Mouse (Mus musculus) forebrain, embryonic 10.5 days (tissue): ENCODE data around the gene Abcg4. TPM values are rescaled to one million over a fixed set of nuclear protein-coding genes. Genes with fewer than 3 reads are reported as not detected.
A peak's percentile ranks its signal among the peaks of the same experiment; 100 is the strongest.

Source experiments
- DNase-seq: peaks from one replicate; pipeline ENCODE4 v3.0.0-alpha.2; 2017; ENCODE audit warnings: low spot score; ENCODE audit errors: extremely low spot score
- H3K27ac ChIP-seq: fragments of 300-500 bp; sonication (generic); 2 replicates; pipeline ENCODE4 v1.5.1; 2016; ENCODE audit warnings: mild to moderate bottlenecking
- H3K27me3 ChIP-seq: fragments of 300-500 bp; sonication (generic); 2 replicates; pipeline ENCODE4 v1.6.1; 2016; ENCODE audit warnings: mild to moderate bottlenecking; ENCODE audit not compliant: poor library complexity, severe bottlenecking
- H3K36me3 ChIP-seq: fragments of 300-500 bp; sonication (generic); replicated peaks from 2 replicates; pipeline ENCODE4 v1.6.1; 2016; ENCODE audit warnings: mild to moderate bottlenecking, moderate library complexity
- H3K4me1 ChIP-seq: fragments of 300-500 bp; sonication (generic); 2 replicates; pipeline ENCODE4 v1.6.1; 2016
- H3K4me3 ChIP-seq: fragments of 300-500 bp; sonication (generic); 2 replicates; pipeline ENCODE4 v1.5.1; 2016; ENCODE audit warnings: mild to moderate bottlenecking, moderate library complexity
- H3K9me3 ChIP-seq: fragments of 300-500 bp; sonication (generic); 2 replicates; pipeline ENCODE4 v1.6.1; 2016; ENCODE audit warnings: mild to moderate bottlenecking, moderate library complexity
- WGBS: fragments of 180-500 bp; shearing (Covaris S2); methylation state at CpG from one replicate; pipeline ENCODE4 v1.1.7; 2016; 5-methylcytosine and 5-hydroxymethylcytosine counted together
- microRNA-seq: library from miRNA; unstranded; fragments of <30 nt; microRNA quantifications from one replicate; pipeline ENCODE4, GENCODE M21; 2017
- polyA plus RNA-seq: library from polyadenylated mRNA; unstranded; fragments of >200 nt; fragmentation: Nextera tagmentation; extraction: Ambion mirVana; gene quantifications from 2 replicates; pipeline ENCODE4 v1.2.1, GENCODE M21; 2016

Gene Abcg4
- polyA plus RNA-seq, 1 experiment from 2014 or later, result 5.3 TPM

DNA sequence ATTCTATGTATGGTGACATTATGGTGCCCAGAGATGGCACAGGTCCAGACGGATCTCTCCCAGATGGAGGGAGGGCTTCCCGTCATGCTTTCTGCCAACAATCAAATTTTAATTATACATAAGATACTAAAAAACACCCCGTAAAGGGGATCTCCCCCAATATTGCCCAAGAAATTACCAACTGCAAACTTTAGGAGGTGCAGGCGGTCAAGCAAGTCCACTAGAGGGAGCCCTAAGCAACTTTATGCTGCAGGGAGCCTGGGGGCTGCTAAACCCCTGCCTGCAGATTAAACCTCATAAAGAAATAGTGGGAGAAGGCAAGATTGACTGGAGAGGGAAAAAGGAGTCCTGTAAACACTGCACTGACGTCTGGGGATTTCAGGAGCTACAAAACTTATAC lies 49.0 kb downstream of the Abcg4 start:
- WGBS, result 14% methylated on average over 5 of the region's 5 CpGs
- Histone ChIP-seq H3K4me3 (no peak overlapping the region), H3K4me1 (peaks cover 15% of the 10 kb centered on the region), H3K9me3 (no peaks in the 10 kb centered on the region), H3K27me3 (no peaks in the 10 kb centered on the region), H3K36me3 (no peaks in the 10 kb centered on the region), H3K27ac (no peak overlapping the region)
- peak; percentile 63 for DNase-seq

- Histone ChIP-seq H3K27me3 (no peaks in the 10 kb centered on the region), H3K27ac (no peak overlapping the region), H3K4me1 (peaks cover 16% of the 10 kb centered on the region), H3K9me3 (no peaks in the 10 kb centered on the region), H3K36me3 (no peaks in the 10 kb centered on the region), H3K4me3 (no peak overlapping the region)
- 80% methylated on average over 17 of the region's 17 CpGs for WGBS
- no peak for DNase-seq
Observed at GRCm38 (mm10) chr9:44238501-44239190, 49.8 kb downstream of the Abcg4 start.

DNA sequence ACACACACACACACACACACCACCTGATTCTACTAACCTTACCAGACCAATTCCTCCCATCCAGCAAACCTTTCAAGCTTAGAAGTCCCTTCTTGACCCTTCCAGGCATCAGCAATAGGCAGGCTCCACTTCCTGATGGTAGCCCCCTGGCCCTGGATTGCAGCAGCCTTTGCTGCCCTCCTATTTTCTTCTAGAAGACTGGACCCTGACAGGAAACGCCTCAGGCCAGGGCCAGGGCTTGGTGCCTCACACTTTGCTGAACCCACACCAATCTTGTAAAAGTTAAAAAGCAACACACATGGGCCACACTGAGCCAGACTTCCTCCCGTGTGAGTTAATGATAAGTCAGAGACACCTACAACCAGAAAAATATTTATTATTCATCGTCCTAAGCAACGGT lies 51.3 kb downstream of the Abcg4 start:
- DNase-seq, result no peak
- Histone ChIP-seq H3K4me3 (no peak overlapping the region), H3K4me1 (peaks cover 24% of the 10 kb centered on the region), H3K27me3 (no peaks in the 10 kb centered on the region), H3K9me3 (no peaks in the 10 kb centered on the region), H3K27ac (no peak overlapping the region), H3K36me3 (no peaks in the 10 kb centered on the region)
- 79% methylated on average over 4 of the region's 4 CpGs for WGBS

DNA sequence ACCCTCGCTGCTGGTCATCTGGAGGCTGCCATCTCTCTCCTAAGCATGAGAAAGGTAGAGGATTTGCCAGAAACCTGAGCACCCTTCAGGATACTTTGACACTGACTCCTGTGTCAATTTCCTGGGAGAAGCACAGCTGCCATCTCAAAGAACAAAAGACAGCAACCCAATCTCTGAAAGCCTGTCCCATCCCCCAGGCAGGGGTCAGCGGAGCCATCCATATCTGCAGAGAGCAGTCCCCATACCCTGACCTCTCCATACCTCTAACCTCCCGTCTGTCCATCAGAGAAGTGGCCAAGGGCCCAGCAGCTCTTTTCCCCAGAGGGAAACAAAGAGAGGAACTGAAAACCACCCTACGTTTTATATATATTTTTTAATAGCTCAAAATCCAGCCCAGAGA lies 51.8 kb downstream of the Abcg4 start:
- Histone ChIP-seq H3K4me3 (no peak overlapping the region), H3K4me1 (peaks cover 30% of the 10 kb centered on the region), H3K27ac (no peak overlapping the region), H3K36me3 (no peaks in the 10 kb centered on the region), H3K27me3 (no peaks in the 10 kb centered on the region), H3K9me3 (no peaks in the 10 kb centered on the region)
- no peak for DNase-seq
- WGBS, result 57% methylated on average over 4 of the region's 4 CpGs

GRCm38 (mm10) chr9:44234479-44235427 lies 53.7 kb downstream of the Abcg4 start:
- H3K4me1 ChIP-seq, result peaks cover 31% of the 10 kb centered on the region
- WGBS, result 28% methylated on average over 19 of the region's 19 CpGs
- no peaks in the 10 kb centered on the region for H3K9me3 ChIP-seq
- no peaks in the 10 kb centered on the region for H3K27me3 ChIP-seq
- peak overlapping the region; percentile 97 for H3K27ac ChIP-seq
- no peak for DNase-seq
- H3K4me3 ChIP-seq, result peak overlapping the region; percentile 94
- H3K36me3 ChIP-seq, result no peaks in the 10 kb centered on the region

GRCm38 (mm10) chr9:44233802-44234478 lies 54.5 kb downstream of the Abcg4 start, which contains the start of gene Cbl:
Gene Cbl (minus strand): TSS chr9:44234049.
- DNase-seq, result peak; percentile 100
- under 1% methylated on average over 76 of the region's 76 CpGs for WGBS
- Histone ChIP-seq H3K9me3 (no peaks in the 10 kb centered on the region), H3K27me3 (no peaks in the 10 kb centered on the region), H3K4me3 (peak within 1 kb of the TSS; percentile 94), H3K36me3 (no peaks in the 10 kb centered on the region), H3K4me1 (peaks cover 28% of the 10 kb centered on the region), H3K27ac (peak within 1 kb of the TSS; percentile 97)

DNA sequence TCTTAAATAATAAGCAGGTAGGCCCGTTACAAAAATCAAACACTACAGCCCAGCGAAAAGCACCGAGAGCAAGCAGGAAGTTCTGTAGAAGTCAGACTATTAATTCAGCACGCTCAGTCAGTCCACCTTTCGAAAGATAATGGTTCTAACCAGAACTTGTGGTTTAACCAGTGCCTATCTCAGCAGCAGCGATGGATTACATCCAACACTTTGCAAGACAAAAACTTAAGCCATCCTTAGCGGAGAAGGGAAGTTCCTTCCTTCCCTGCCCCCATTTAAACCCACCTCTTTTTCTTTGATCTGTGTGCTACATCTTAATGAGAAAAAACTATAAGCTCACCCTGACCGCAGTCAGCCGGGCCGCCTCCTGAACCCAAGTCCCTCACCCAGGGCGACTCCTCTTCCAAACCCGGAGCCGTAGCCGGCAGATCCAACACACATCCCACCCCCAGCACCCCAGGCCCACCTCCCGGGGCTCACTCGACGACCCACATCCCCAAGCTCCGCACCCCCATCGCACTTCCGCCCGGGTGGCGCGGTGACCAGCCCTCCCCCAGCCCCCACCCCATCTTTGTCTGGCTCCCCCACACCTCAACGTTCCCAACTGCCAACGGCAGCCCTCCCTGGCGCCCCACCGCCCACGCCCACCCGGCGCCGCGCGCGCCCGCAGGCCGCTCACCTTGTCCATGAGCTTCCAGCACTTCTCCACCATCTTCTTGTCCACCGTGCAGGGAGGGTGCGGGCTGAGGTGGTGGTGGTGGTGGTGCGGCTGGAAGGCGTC lies 55.2 kb downstream of the Abcg4 start:
- peaks cover 28% of the 10 kb centered on the region for H3K4me1 ChIP-seq
- H3K27ac ChIP-seq, result peak overlapping the region; percentile 97
- DNase-seq, result no peak
- no peaks in the 10 kb centered on the region for H3K27me3 ChIP-seq
- H3K36me3 ChIP-seq, result peaks cover 2% of the 10 kb centered on the region
- H3K9me3 ChIP-seq, result no peaks in the 10 kb centered on the region
- under 1% methylated on average over 40 of the region's 40 CpGs for WGBS
- peak overlapping the region; percentile 94 for H3K4me3 ChIP-seq

- H3K27ac ChIP-seq, result no peak overlapping the region
- no peaks in the 10 kb centered on the region for H3K27me3 ChIP-seq
- peak overlapping the region; percentile 94; the same call in 1 of the 2 replicates for H3K4me3 ChIP-seq
- no peak for DNase-seq
- H3K9me3 ChIP-seq, result no peaks in the 10 kb centered on the region
- H3K36me3 ChIP-seq, result peaks cover 14% of the 10 kb centered on the region
- peaks cover 28% of the 10 kb centered on the region for H3K4me1 ChIP-seq
Observed at GRCm38 (mm10) chr9:44231609-44232008, 56.8 kb downstream of the Abcg4 start.

DNA sequence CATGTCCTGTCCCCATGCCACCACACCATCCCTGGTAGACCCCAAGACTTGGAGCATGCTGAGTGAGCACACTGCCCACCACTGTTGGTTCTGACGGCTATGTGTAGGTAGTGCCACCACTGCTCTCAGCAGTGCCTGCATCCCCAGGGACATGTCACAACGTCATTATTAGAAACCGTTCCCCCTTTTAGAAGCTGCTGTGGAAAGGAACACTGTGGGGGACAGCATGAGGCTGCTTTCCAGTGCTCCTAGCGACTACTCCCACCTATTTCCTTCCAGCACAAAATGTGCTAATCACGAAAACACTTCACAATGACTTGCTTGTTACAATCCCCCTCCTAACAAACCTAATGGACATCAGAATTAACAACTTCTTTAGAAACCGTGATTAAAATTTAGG lies 62.4 kb downstream of the Abcg4 start:
- H3K27ac ChIP-seq, result no peak overlapping the region
- 85% methylated on average over 6 of the region's 6 CpGs for WGBS
- peaks cover 5% of the 10 kb centered on the region; the same call in 1 of the 2 replicates for H3K4me1 ChIP-seq
- H3K36me3 ChIP-seq, result peaks cover 43% of the 10 kb centered on the region
- peaks cover 2% of the 10 kb centered on the region; the same call in 1 of the 2 replicates for H3K9me3 ChIP-seq
- no peak overlapping the region for H3K4me3 ChIP-seq
- no peak for DNase-seq
- no peaks in the 10 kb centered on the region for H3K27me3 ChIP-seq

Small RNA genes lying within 50 kb of the gene (microRNA-seq; reads per million reads assigned to microRNA genes)
- gene Gm44335, result 0.90 reads per million

Other genes starting within 250 kb of the Abcg4 start
- gene Thy1, start 245.2 kb downstream of the Abcg4 start, polyA plus RNA-seq, result not detected in 2 replicates
- gene Usp2, start 221.6 kb downstream of the Abcg4 start, polyA plus RNA-seq, result 12.7 and 12.9 TPM in 2 replicates
- 0.15 and 0.26 TPM in 2 replicates for gene Mfrp, start 186.9 kb downstream of the Abcg4 start, polyA plus RNA-seq
- not detected in 2 replicates for gene C1qtnf5, start 181.4 kb downstream of the Abcg4 start, polyA plus RNA-seq
- gene Gm49380, start 175.1 kb downstream of the Abcg4 start, polyA plus RNA-seq, result 0.06 and 0.36 TPM in 2 replicates
- gene Rnf26, start 175.1 kb downstream of the Abcg4 start, polyA plus RNA-seq, result 79.5 and 81.5 TPM in 2 replicates
- gene Mcam, start 154.1 kb downstream of the Abcg4 start, polyA plus RNA-seq, result 10.1 and 11.4 TPM in 2 replicates
- 21.3 and 23.8 TPM in 2 replicates for gene Cbl, start 54.6 kb downstream of the Abcg4 start, polyA plus RNA-seq
- not detected in 2 replicates for gene Ccdc153, start 47.9 kb downstream of the Abcg4 start, polyA plus RNA-seq
- 0.06 TPM in 1 of 2 replicates, not detected in the other for gene Pdzd3, start 37.1 kb downstream of the Abcg4 start, polyA plus RNA-seq
- gene Nlrx1, start 20.0 kb downstream of the Abcg4 start, polyA plus RNA-seq, result 2.8 and 2.9 TPM in 2 replicates
- 32.8 and 33.0 TPM in 2 replicates for gene Hinfp, start 17.1 kb upstream of the Abcg4 start, polyA plus RNA-seq
- gene C2cd2l, start 31.7 kb upstream of the Abcg4 start, polyA plus RNA-seq, result 8.3 and 8.7 TPM in 2 replicates
- 48.0 and 49.3 TPM in 2 replicates for gene Dpagt1, start 37.4 kb upstream of the Abcg4 start, polyA plus RNA-seq
- gene H2afx, start 46.1 kb upstream of the Abcg4 start, polyA plus RNA-seq, result 524 and 528 TPM in 2 replicates
- gene Hmbs, start 55.6 kb upstream of the Abcg4 start, polyA plus RNA-seq, result 196 and 210 TPM in 2 replicates
- 29.0 and 32.3 TPM in 2 replicates for gene Vps11, start 73.1 kb upstream of the Abcg4 start, polyA plus RNA-seq
- gene Hyou1, start 90.9 kb upstream of the Abcg4 start, polyA plus RNA-seq, result 38.7 and 43.7 TPM in 2 replicates
- 18.8 and 19.4 TPM in 2 replicates for gene Slc37a4, start 108.2 kb upstream of the Abcg4 start, polyA plus RNA-seq
- 2,069 and 2,211 TPM in 2 replicates for gene Rps25, start 118.5 kb upstream of the Abcg4 start, polyA plus RNA-seq
- 181 and 189 TPM in 2 replicates for gene Trappc4, start 119.0 kb upstream of the Abcg4 start, polyA plus RNA-seq
- gene Ccdc84, start 130.0 kb upstream of the Abcg4 start, polyA plus RNA-seq, result 25.6 and 26.1 TPM in 2 replicates
- gene Foxr1, start 152.5 kb upstream of the Abcg4 start, polyA plus RNA-seq, result not detected in 2 replicates
- gene Upk2, start 166.4 kb upstream of the Abcg4 start, polyA plus RNA-seq, result not detected in 2 replicates
- 3.9 and 5.0 TPM in 2 replicates for gene Bcl9l, start 194.2 kb upstream of the Abcg4 start, polyA plus RNA-seq